Mouse (Mus musculus) limb, embryonic 15.5 days (tissue): ENCODE data around the gene 1110025L11Rik. TPM values are rescaled to one million over a fixed set of nuclear protein-coding genes. Genes with fewer than 3 reads are reported as not detected.
"Not testable (repeated sequence)": the region's sequence is repeated elsewhere in the genome, so short reads cannot be mapped to it uniquely, and the experiment has no call there.

ENCODE experiments used
- ATAC-seq: fragments of 200-750 bp; cut with Nextera tagmentation; 2 replicates; pipeline ENCODE4 v1.8.0; 2017; ENCODE audit warnings: low read depth, moderate TSS enrichment; ENCODE audit not compliant: insufficient number of reproducible peaks, low FRiP score, low TSS enrichment
- H3K27ac ChIP-seq: fragments of 300-500 bp; sonication (generic); 2 replicates; pipeline ENCODE4 v1.5.1; 2015; ENCODE audit warnings: moderate library complexity, mild to moderate bottlenecking, inconsistent platforms
- H3K27me3 ChIP-seq: fragments of 300-500 bp; sonication (generic); 2 replicates; pipeline ENCODE4 v1.6.1; 2015; ENCODE audit warnings: inconsistent platforms
- H3K36me3 ChIP-seq: fragments of 300-500 bp; sonication (generic); 2 replicates; pipeline ENCODE4 v1.6.1; 2015; ENCODE audit warnings: inconsistent platforms
- H3K4me1 ChIP-seq: fragments of 300-500 bp; sonication (generic); 2 replicates; pipeline ENCODE4 v1.6.1; 2015; ENCODE audit warnings: inconsistent platforms
- H3K4me2 ChIP-seq: fragments of 300-500 bp; sonication (generic); 2 replicates; pipeline ENCODE4 v1.6.1; 2015; ENCODE audit warnings: mild to moderate bottlenecking, inconsistent platforms
- H3K4me3 ChIP-seq: fragments of 300-500 bp; sonication (generic); 2 replicates; pipeline ENCODE4 v1.5.1; 2015; ENCODE audit warnings: mild to moderate bottlenecking, inconsistent platforms
- H3K9ac ChIP-seq: fragments of 300-500 bp; sonication (generic); 2 replicates; pipeline ENCODE4 v1.6.1; 2015; ENCODE audit warnings: inconsistent platforms
- H3K9me3 ChIP-seq: fragments of 300-500 bp; sonication (generic); 2 replicates; pipeline ENCODE4 v1.6.1; 2016; ENCODE audit warnings: inconsistent platforms
- WGBS: fragments of 180-500 bp; shearing (Covaris S2); methylation state at CpG from one replicate; pipeline ENCODE4 v1.1.7; 2015; 5-methylcytosine and 5-hydroxymethylcytosine counted together
- polyA plus RNA-seq: library from polyadenylated mRNA; unstranded; fragments of >200 nt; fragmentation: Nextera tagmentation; extraction: Ambion mirVana; gene quantifications from 2 replicates; pipeline ENCODE4 v1.2.1, GENCODE M21; 2015

Gene 1110025L11Rik
- 0.64 and 2.6 TPM in 2 replicates for polyA plus RNA-seq

DNA sequence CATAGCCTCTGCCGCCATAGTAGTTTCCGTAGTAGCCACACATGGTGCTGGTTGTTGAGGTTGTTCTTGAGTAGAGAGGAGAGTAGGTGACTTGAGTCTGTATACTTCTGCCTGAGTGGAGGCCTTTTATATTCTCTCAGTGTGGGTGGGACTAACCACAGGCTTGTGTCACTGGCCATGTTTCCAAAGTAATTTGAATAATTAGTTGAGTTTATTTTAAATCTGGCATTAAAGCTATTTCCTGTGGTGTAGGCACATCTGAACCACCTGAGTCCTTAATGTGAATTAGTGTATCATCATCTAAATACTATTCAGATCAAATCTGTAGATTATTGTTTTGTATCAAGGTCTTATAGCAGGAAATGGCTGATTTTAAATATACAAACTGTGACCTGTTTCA, at the start of gene 1110025L11Rik:
TSS of gene 1110025L11Rik (minus strand) at position 101 of the 400 bp plus-strand sequence.
- H3K9ac ChIP-seq, H3K9me3 ChIP-seq, H3K4me2 ChIP-seq, H3K36me3 ChIP-seq, H3K4me1 ChIP-seq, ATAC-seq, H3K27ac ChIP-seq, H3K4me3 ChIP-seq, H3K27me3 ChIP-seq: not testable (repeated sequence)
- no CpG with 5 or more reads among the region's 2 CpGs for WGBS

DNA sequence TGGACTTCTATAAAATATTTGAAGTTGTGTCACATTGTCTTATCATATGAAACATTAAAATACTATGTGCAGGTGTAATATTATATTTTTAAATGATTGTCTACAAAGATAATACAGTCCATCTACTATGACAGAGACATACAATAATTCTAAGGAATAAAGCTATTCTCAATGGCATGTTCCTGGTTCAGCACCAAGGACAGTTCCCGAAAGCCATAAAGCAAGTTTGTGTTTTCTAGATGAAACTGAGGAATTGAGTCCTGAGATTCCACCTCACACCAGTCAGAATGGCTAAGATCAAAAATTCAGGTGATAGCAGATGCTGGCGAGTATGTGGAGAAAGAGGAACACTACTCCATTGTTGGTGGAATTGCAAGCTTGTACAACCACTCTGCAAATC, 7.2 kb upstream of the 1110025L11Rik start:
- not testable (repeated sequence) for H3K4me2 ChIP-seq, H3K4me1 ChIP-seq, ATAC-seq, H3K27me3 ChIP-seq, H3K36me3 ChIP-seq, H3K9ac ChIP-seq, H3K4me3 ChIP-seq, H3K27ac ChIP-seq, H3K9me3 ChIP-seq
- WGBS = 59% methylated on average over 2 of the region's 2 CpGs

DNA sequence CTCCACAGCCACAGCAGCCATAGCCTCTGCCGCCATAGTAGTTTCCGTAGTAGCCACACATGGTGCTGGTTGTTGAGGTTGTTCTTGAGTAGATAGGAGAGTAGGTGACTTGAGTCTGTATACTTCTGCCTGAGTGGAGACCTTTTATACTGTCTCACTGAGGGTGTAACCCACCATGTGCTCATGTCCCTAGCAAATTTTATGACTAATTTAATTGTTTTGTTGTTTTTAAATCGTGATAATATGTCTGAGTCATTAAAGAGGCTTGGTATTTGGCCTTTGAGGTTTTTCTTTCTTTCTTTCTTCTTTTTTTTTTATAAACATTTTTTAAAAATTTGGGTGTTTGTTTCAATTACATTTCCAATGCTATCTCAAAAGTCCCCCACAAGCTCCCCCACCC, 16.0 kb downstream of the 1110025L11Rik start, which contains the start of gene Krtap6-5:
TSS of gene Krtap6-5 (minus strand) at position 101 of the 400 bp plus-strand sequence.
- 87% methylated on average over 3 of the region's 3 CpGs for WGBS
- Histone ChIP-seq H3K27ac (no peak within 1 kb of the TSS), H3K4me1 (no peaks in the 10 kb centered on the region), H3K36me3 (no peaks in the 10 kb centered on the region), H3K4me3 (no peak within 1 kb of the TSS), H3K4me2 (no peak within 1 kb of the TSS), H3K9me3 (no peaks in the 10 kb centered on the region), H3K9ac (no peak within 1 kb of the TSS), H3K27me3 (no peaks in the 10 kb centered on the region)
- ATAC-seq = no peak

DNA sequence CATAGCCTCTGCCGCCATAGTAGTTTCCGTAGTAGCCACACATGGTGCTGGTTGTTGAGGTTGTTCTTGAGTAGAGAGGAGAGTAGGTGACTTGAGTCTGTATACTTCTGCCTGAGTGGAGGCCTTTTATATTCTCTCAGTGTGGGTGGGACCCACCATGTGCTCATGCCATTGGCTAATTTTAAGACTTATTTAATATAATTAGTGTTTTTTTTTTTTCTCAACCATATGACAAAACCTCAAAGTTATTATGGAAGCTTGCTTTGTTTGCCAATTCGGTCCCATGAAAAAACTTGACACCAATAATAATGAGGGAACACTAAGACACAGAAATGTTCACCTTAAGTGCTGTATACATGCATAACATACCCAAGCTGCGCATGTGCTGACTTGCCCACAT, 22.4 kb downstream of the 1110025L11Rik start, which contains the start of gene Gm10228:
TSS of gene Gm10228 (minus strand) at position 101 of the 400 bp plus-strand sequence.
- H3K4me1 ChIP-seq, H3K27ac ChIP-seq, H3K27me3 ChIP-seq, H3K9me3 ChIP-seq, H3K4me3 ChIP-seq, H3K9ac ChIP-seq, H3K4me2 ChIP-seq, ATAC-seq, H3K36me3 ChIP-seq: not testable (repeated sequence)
- 88% methylated on average over 2 of the region's 4 CpGs for WGBS

DNA sequence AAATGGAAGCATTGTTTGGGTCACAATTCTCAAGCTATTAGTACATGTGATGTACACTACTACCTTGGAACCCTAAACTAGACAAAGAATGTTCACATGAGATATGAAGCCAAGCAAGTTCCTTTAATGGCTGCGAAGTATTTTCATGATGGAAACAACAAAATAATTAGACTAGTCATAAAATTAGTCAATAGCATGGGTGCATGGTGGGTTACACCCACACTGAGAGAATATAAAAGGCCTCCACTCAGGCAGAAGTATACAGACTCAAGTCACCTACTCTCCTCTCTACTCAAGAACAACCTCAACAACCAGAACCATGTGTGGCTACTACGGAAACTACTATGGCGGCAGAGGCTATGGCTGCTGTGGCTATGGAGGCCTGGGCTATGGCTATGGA, 32.4 kb downstream of the 1110025L11Rik start, which contains the start of gene Krtap6-1:
TSS of gene Krtap6-1 (plus strand) at position 301 of the 400 bp plus-strand sequence.
- not testable (repeated sequence) for H3K4me2 ChIP-seq, H3K36me3 ChIP-seq, H3K4me1 ChIP-seq, H3K9me3 ChIP-seq, H3K9ac ChIP-seq, H3K27me3 ChIP-seq, H3K27ac ChIP-seq, H3K4me3 ChIP-seq, ATAC-seq
- 89% methylated on average over 3 of the region's 3 CpGs for WGBS

DNA sequence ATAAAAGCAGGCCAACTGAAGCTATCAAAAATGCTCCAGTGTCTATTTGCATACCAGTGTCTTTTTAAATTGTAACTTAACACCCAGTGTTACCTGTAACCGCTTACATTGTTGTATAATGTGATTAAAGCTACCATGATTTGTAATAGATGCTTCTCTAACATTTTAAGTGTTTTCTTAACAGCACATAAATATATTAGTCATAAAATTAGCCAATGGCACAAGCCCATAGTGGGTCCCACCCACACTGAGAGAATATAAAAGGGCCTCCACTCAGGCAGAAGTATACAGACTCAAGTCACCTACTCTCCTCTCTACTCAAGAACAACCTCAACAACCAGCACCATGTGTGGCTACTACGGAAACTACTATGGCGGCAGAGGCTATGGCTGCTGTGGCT, 48.8 kb downstream of the 1110025L11Rik start, which contains the start of gene Gm10229:
TSS of gene Gm10229 (plus strand) at position 301 of the 400 bp plus-strand sequence.
- H3K9me3 ChIP-seq, H3K4me1 ChIP-seq, H3K27me3 ChIP-seq, H3K9ac ChIP-seq, H3K27ac ChIP-seq, H3K36me3 ChIP-seq, H3K4me2 ChIP-seq, ATAC-seq, H3K4me3 ChIP-seq: not testable (repeated sequence)
- 91% methylated on average over 3 of the region's 3 CpGs for WGBS

DNA sequence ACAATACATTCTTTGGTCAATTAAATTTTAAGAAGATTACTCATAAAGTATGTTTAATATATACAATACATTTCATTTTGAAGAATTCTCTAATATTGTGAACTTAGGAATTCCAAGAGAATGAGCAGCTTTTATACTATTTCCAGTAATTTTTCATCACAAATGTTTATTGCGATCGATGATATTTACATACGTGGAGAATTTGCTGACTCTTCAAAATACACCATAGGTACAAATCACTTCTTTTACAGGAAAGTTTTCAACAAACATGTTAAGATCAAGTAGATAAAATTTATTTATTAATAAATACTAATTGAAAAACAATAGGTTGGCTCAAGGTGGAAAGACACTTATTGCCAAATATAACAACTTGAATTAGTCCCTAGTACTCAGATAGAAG, 49.8 kb downstream of the 1110025L11Rik start:
- no peaks in the 10 kb centered on the region for H3K4me1 ChIP-seq
- H3K4me2 ChIP-seq = no peak overlapping the region
- no peak overlapping the region for H3K4me3 ChIP-seq
- H3K9ac ChIP-seq = no peak overlapping the region
- H3K36me3 ChIP-seq = no peaks in the 10 kb centered on the region
- H3K27me3 ChIP-seq = no peaks in the 10 kb centered on the region
- no peaks in the 10 kb centered on the region for H3K9me3 ChIP-seq
- ATAC-seq = no peak
- WGBS = 97% methylated on average over 3 of the region's 3 CpGs
- no peak overlapping the region for H3K27ac ChIP-seq

Other genes starting within 250 kb of the 1110025L11Rik start
- gene Krtap15, start 243.8 kb downstream of the 1110025L11Rik start, polyA plus RNA-seq = not detected in 2 replicates
- gene Krtap14, start 237.9 kb downstream of the 1110025L11Rik start, polyA plus RNA-seq = not detected in 2 replicates
- gene Krtap19-1, start 194.6 kb downstream of the 1110025L11Rik start, polyA plus RNA-seq = not detected in 2 replicates
- not detected in 2 replicates for gene Krtap19-2, start 189.7 kb downstream of the 1110025L11Rik start, polyA plus RNA-seq
- gene Krtap19-3, start 186.0 kb downstream of the 1110025L11Rik start, polyA plus RNA-seq = not detected in 2 replicates
- not detected in 2 replicates for gene Krtap19-4, start 178.9 kb downstream of the 1110025L11Rik start, polyA plus RNA-seq
- gene Krtap19-5, start 167.5 kb downstream of the 1110025L11Rik start, polyA plus RNA-seq = not detected in 2 replicates
- not detected in 2 replicates for gene Krtap19-9b, start 131.7 kb downstream of the 1110025L11Rik start, polyA plus RNA-seq
- gene Krtap16-3, start 101.1 kb downstream of the 1110025L11Rik start, polyA plus RNA-seq = 0.42 TPM in 1 of 2 replicates, not detected in the other
- 0.50 and 1.2 TPM in 2 replicates for gene Krtap22-2, start 53.2 kb downstream of the 1110025L11Rik start, polyA plus RNA-seq
- gene Gm10229, start 48.7 kb downstream of the 1110025L11Rik start, polyA plus RNA-seq = 1.0 TPM in 1 of 2 replicates, not detected in the other
- 0.68 TPM in 1 of 2 replicates, not detected in the other for gene Krtap6-1, start 32.3 kb downstream of the 1110025L11Rik start, polyA plus RNA-seq
- 0.65 TPM in 1 of 2 replicates, not detected in the other for gene Gm10228, start 22.5 kb downstream of the 1110025L11Rik start, polyA plus RNA-seq
- gene Krtap6-5, start 16.1 kb downstream of the 1110025L11Rik start, polyA plus RNA-seq = not detected in 2 replicates
- not detected in 2 replicates for gene Krtap6-3, start 20.0 kb upstream of the 1110025L11Rik start, polyA plus RNA-seq
- not detected in 2 replicates for gene Gm6358, start 76.8 kb upstream of the 1110025L11Rik start, polyA plus RNA-seq
- gene Gm10061, start 87.1 kb upstream of the 1110025L11Rik start, polyA plus RNA-seq = not detected in 2 replicates
- not detected in 2 replicates for gene Gm9789, start 94.0 kb upstream of the 1110025L11Rik start, polyA plus RNA-seq
- not detected in 2 replicates for gene Gm7735, start 105.5 kb upstream of the 1110025L11Rik start, polyA plus RNA-seq
- not detected in 2 replicates for gene 1110057P08Rik, start 110.7 kb upstream of the 1110025L11Rik start, polyA plus RNA-seq
- not detected in 2 replicates for gene Krtap20-2, start 141.9 kb upstream of the 1110025L11Rik start, polyA plus RNA-seq